Mouse (Mus musculus): ENCODE results near the gene Parn.

The Parn gene

GRCm38 (mm10) chr16:13628345-13628744 is 39.6 kb downstream of the Parn start:
- DNase-seq (ENCODE audit: low read depth, low spot score) = peak; percentile 51

GRCm38 (mm10) chr16:13621745-13622507 is 46.0 kb downstream of the Parn start:
- DNase-seq (ENCODE audit: low read depth, low spot score) = no peak

- DNase-seq (ENCODE audit: low read depth, low spot score) = no peak
Observed at GRCm38 (mm10) chr16:13620194-13620593, 47.8 kb downstream of the Parn start.

GRCm38 (mm10) chr16:13615276-13615675 is 52.7 kb downstream of the Parn start:
- no peak for DNase-seq (ENCODE audit: low read depth, low spot score)

GRCm38 (mm10) chr16:13612571-13612970 is 55.4 kb downstream of the Parn start:
- DNase-seq (ENCODE audit: low read depth, low spot score) = no peak

GRCm38 (mm10) chr16:13612058-13612457 is 55.9 kb downstream of the Parn start:
- DNase-seq (ENCODE audit: low read depth, low spot score) = no peak

GRCm38 (mm10) chr16:13611399-13611798 is 56.6 kb downstream of the Parn start:
- peak; percentile 77 for DNase-seq (ENCODE audit: low read depth, low spot score)

- DNase-seq (ENCODE audit: low read depth, low spot score) = no peak
Observed at GRCm38 (mm10) chr16:13610951-13611381, 57.0 kb downstream of the Parn start.

- DNase-seq (ENCODE audit: low read depth, low spot score) = no peak
Observed at GRCm38 (mm10) chr16:13608705-13609085, 59.3 kb downstream of the Parn start.

- DNase-seq (ENCODE audit: low read depth, low spot score) = no peak
Observed at GRCm38 (mm10) chr16:13607987-13608704, 59.8 kb downstream of the Parn start.

GRCm38 (mm10) chr16:13602779-13603178 is 65.2 kb downstream of the Parn start:
- no peak for DNase-seq (ENCODE audit: low read depth, low spot score)

GRCm38 (mm10) chr16:13589049-13589408 is 78.9 kb downstream of the Parn start:
- no peak for DNase-seq (ENCODE audit: low read depth, low spot score)

- no peak for DNase-seq (ENCODE audit: low read depth, low spot score)
Observed at GRCm38 (mm10) chr16:13588182-13589048, 79.6 kb downstream of the Parn start.

- peak; percentile 51 for DNase-seq (ENCODE audit: low read depth, low spot score)
Observed at GRCm38 (mm10) chr16:13585234-13585633, 82.7 kb downstream of the Parn start.

- peak; percentile 24 for DNase-seq (ENCODE audit: low read depth, low spot score)
Observed at GRCm38 (mm10) chr16:13580784-13581183, 87.2 kb downstream of the Parn start.

- no peak for DNase-seq (ENCODE audit: low read depth, low spot score)
Observed at GRCm38 (mm10) chr16:13580016-13580415, 88.0 kb downstream of the Parn start.

GRCm38 (mm10) chr16:13575306-13575705 is 92.7 kb downstream of the Parn start:
- DNase-seq (ENCODE audit: low read depth, low spot score) = no peak

- DNase-seq (ENCODE audit: low read depth, low spot score) = no peak
Observed at GRCm38 (mm10) chr16:13568280-13568679, 99.7 kb downstream of the Parn start.

GRCm38 (mm10) chr16:13567614-13568013 is 100.4 kb downstream of the Parn start:
- DNase-seq (ENCODE audit: low read depth, low spot score) = no peak

GRCm38 (mm10) chr16:13566351-13566750 is 101.6 kb downstream of the Parn start:
- no peak for DNase-seq (ENCODE audit: low read depth, low spot score)

GRCm38 (mm10) chr16:13565291-13565690 is 102.7 kb downstream of the Parn start:
- DNase-seq (ENCODE audit: low read depth, low spot score) = no peak

- no peak for DNase-seq (ENCODE audit: low read depth, low spot score)
Observed at GRCm38 (mm10) chr16:13557784-13558183, 110.2 kb downstream of the Parn start.
